Mouse (Mus musculus) bone marrow, adult 2 months (tissue): Measurements from ENCODE around the gene Pef1. TPM values are rescaled to one million over a fixed set of nuclear protein-coding genes. Genes with fewer than 3 reads are reported as not detected.

Experiments used
- H3K27ac ChIP-seq: fragments of 200-500 bp; 2 replicates; pipeline ENCODE4 v1.5.1; 2012; ENCODE audit warnings: low read depth, mild to moderate bottlenecking, control low read depth, inconsistent platforms, low read length; ENCODE audit not compliant: control insufficient read depth, poor library complexity, insufficient read depth
- H3K4me1 ChIP-seq: fragments of 200-500 bp; 2 replicates; pipeline ENCODE4 v1.6.1; 2011; ENCODE audit warnings: low read length; ENCODE audit not compliant: control insufficient read depth, insufficient read depth
- H3K4me3 ChIP-seq: fragments of 200-500 bp; replicated peaks from 2 replicates; pipeline ENCODE3; 2011; ENCODE audit warnings: mild to moderate bottlenecking, low read depth, low read length, control low read depth; ENCODE audit not compliant: control insufficient read depth
- CTCF ChIP-seq: fragments of 200-500 bp; IDR thresholded peaks from 2 replicates; pipeline ENCODE4 v1.5.1; 2011; ENCODE audit warnings: low read length, control low read depth; ENCODE audit not compliant: control insufficient read depth, insufficient read depth
- POLR2A ChIP-seq: fragments of 200-500 bp; IDR thresholded peaks from 2 replicates; pipeline ENCODE4 v1.6.1; 2011; ENCODE audit warnings: low read depth, mild to moderate bottlenecking, control low read depth, low read length, borderline replicate concordance; ENCODE audit not compliant: control insufficient read depth
- WGBS: fragments of 180-500 bp; shearing (Covaris S2); methylation state at CpG from one replicate; pipeline ENCODE4 v1.1.7; 2018; 5-methylcytosine and 5-hydroxymethylcytosine counted together
- polyA plus RNA-seq: library from polyadenylated mRNA; stranded (reverse); fragments of >200 nt; gene quantifications from 2 replicates; pipeline ENCODE4 v1.2.4, GENCODE M21; 2011; ENCODE audit warnings: low replicate concordance; ENCODE audit not compliant: missing spikeins, insufficient read depth, insufficient read length

The Pef1 gene
- polyA plus RNA-seq, 1 experiment: 32.6 TPM

- H3K4me1 ChIP-seq: peaks cover 2% of the 10 kb centered on the region; the same call in 1 of the 2 replicates
- peak within 1 kb of the TSS; percentile 76 for H3K27ac ChIP-seq
- 3% methylated on average over 14 of the region's 14 CpGs for WGBS
Measured at GRCm38 (mm10) chr4:130175072-130175711, 72.8 kb downstream of the Pef1 start, which contains the start of gene Tinagl1. Gene Tinagl1 (minus strand): TSS chr4:130175122.

GRCm38 (mm10) chr4:130176156-130176720, 73.9 kb downstream of the Pef1 start:
- peaks cover 2% of the 10 kb centered on the region; the same call in 1 of the 2 replicates for H3K4me1 ChIP-seq
- no peak overlapping the region; the same call in 1 of the 2 replicates for H3K27ac ChIP-seq
- WGBS: 40% methylated on average over 5 of the region's 5 CpGs

More at GRCm38 (mm10) chr4:130175072-130175711, 72.8 kb downstream of the Pef1 start, which contains the start of gene Tinagl1:
- TF ChIP-seq CTCF: no peak
- TF ChIP-seq POLR2A: no peak
- H3K4me3 ChIP-seq: peak within 1 kb of the TSS; percentile 95

GRCm38 (mm10) chr4:130177087-130177486, 74.7 kb downstream of the Pef1 start:
- 24% methylated on average over 4 of the region's 4 CpGs for WGBS
- TF ChIP-seq POLR2A (no peak), CTCF (no peak)

More at GRCm38 (mm10) chr4:130176156-130176720, 73.9 kb downstream of the Pef1 start:
- TF ChIP-seq CTCF (no peak), POLR2A (no peak)
- no peak overlapping the region for H3K4me3 ChIP-seq

GRCm38 (mm10) chr4:130177536-130177935, 75.2 kb downstream of the Pef1 start:
- WGBS: 48% methylated on average over 7 of the region's 7 CpGs
- peaks cover 2% of the 10 kb centered on the region; the same call in 1 of the 2 replicates for H3K4me1 ChIP-seq
- H3K4me3 ChIP-seq: no peak overlapping the region
- no peak overlapping the region for H3K27ac ChIP-seq
- TF ChIP-seq CTCF (no peak), POLR2A (no peak)

More at GRCm38 (mm10) chr4:130177087-130177486, 74.7 kb downstream of the Pef1 start:
- Histone ChIP-seq H3K4me1 (peaks cover 2% of the 10 kb centered on the region; the same call in 1 of the 2 replicates), H3K27ac (no peak overlapping the region), H3K4me3 (no peak overlapping the region)

Other genes starting within 250 kb of the Pef1 start
- gene Spocd1, start 173.3 kb upstream of the Pef1 start, polyA plus RNA-seq: not detected in 2 replicates
- gene Adgrb2, start 117.7 kb upstream of the Pef1 start, polyA plus RNA-seq: not detected in 2 replicates
- 3.9 and 8.8 TPM in 2 replicates for gene Col16a1, start 54.7 kb upstream of the Pef1 start, polyA plus RNA-seq
- gene Hcrtr1, start 36.8 kb downstream of the Pef1 start, polyA plus RNA-seq: not detected in 2 replicates
- 29.5 and 51.1 TPM in 2 replicates for gene Tinagl1, start 72.6 kb downstream of the Pef1 start, polyA plus RNA-seq
- not detected in 2 replicates for gene Gm853, start 119.8 kb downstream of the Pef1 start, polyA plus RNA-seq
- 0.52 TPM in 1 of 2 replicates, not detected in the other for gene Serinc2, start 176.6 kb downstream of the Pef1 start, polyA plus RNA-seq
- 1.6 and 44.6 TPM in 2 replicates for gene Fabp3, start 206.0 kb downstream of the Pef1 start, polyA plus RNA-seq
- not detected in 2 replicates for gene Gm10570, start 206.1 kb downstream of the Pef1 start, polyA plus RNA-seq